Mouse (Mus musculus) C2C12 (cell line): Measurements from ENCODE around the gene Fut8.

Experiments used
- CEBPB ChIP-seq: IDR thresholded peaks from one replicate; pipeline ENCODE4 v1.6.1; 2011; ENCODE audit warnings: low read depth, mild to moderate bottlenecking, control low read depth, moderate library complexity
- CTCF ChIP-seq: IDR thresholded peaks from one replicate; pipeline ENCODE4 v1.5.1; 2011; ENCODE audit not compliant: control insufficient read depth, insufficient read depth, insufficient read length
- MAX ChIP-seq: IDR thresholded peaks from one replicate; pipeline ENCODE4 v1.6.1; 2011; ENCODE audit warnings: mild to moderate bottlenecking, control low read depth
- MYOG ChIP-seq: IDR thresholded peaks from one replicate; pipeline ENCODE4 v1.6.1; 2011; ENCODE audit not compliant: control insufficient read depth, insufficient read length; ENCODE audit errors: extremely low read depth
- USF1 ChIP-seq: IDR thresholded peaks from one replicate; pipeline ENCODE4 v1.6.1; 2011; ENCODE audit warnings: low read depth, mild to moderate bottlenecking, control low read depth, moderate library complexity

DNA sequence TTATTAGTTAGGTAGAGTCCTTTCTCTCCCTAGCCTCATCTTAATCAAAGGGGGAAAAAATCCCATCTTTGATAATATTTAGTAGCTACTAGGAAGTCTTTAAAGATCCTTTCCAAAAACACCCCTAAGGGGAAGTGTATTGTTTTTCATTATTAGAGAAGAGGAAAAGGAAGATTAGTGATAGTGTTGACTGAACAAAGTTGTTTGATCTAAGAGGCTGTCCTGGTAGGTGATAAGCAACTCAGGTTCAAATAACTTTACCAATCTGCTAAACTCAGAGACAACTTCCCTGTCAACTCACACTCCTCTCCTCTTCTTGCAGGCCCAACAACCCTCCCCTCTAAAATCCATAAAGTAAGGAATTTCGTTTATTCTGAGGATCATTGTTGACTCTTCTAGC, 190.2 kb downstream of the Fut8 start:
- no peak for TF ChIP-seq CTCF
- TF ChIP-seq MYOG = no peak
- TF ChIP-seq USF1 = no peak
- no peak for TF ChIP-seq CEBPB
- TF ChIP-seq MAX = no peak
